Mouse (Mus musculus): ENCODE measurements around the gene Plekhj1. TPM values are rescaled to one million over a fixed set of nuclear protein-coding genes. Genes with fewer than 3 reads are reported as not detected.

The Plekhj1 gene
- polyA plus RNA-seq (2016; fragmentation: Nextera tagmentation; extraction: Ambion mirVana): 184 and 191 TPM in 2 replicates

- under 1% methylated on average over 104 of the region's 104 CpGs for WGBS
Measured at GRCm38 (mm10) chr10:80798150-80799006, at the start of gene Plekhj1, which contains the start of gene Sf3a2. TSS of gene Plekhj1 (minus strand) at chr10:80798626. TSS of gene Sf3a2 (plus strand) at chr10:80798198.

GRCm38 (mm10) chr10:80845732-80846131, 47.3 kb upstream of the Plekhj1 start:
- Histone ChIP-seq H3K4me3 (no peak overlapping the region), H3K4me1 (peaks cover 27% of the 10 kb centered on the region), H3K9me3 (replicated peaks) (no peaks in the 10 kb centered on the region), H3K27me3 (ENCODE audit: low read depth, poor library complexity, severe bottlenecking) (peaks cover 58% of the 10 kb centered on the region), H3K36me3 (peaks cover 9% of the 10 kb centered on the region), H3K27ac (replicated peaks) (no peak overlapping the region)
- WGBS: 88% methylated on average over 12 of the region's 12 CpGs
- DNase-seq (ENCODE audit: low spot score): no peak

More at GRCm38 (mm10) chr10:80798150-80799006, at the start of gene Plekhj1, which contains the start of gene Sf3a2:
- H3K27me3 ChIP-seq (ENCODE audit: low read depth, poor library complexity, severe bottlenecking): no peaks in the 10 kb centered on the region
- H3K36me3 ChIP-seq: peaks cover 69% of the 10 kb centered on the region
- H3K4me1 ChIP-seq: peaks cover 43% of the 10 kb centered on the region
- no peaks in the 10 kb centered on the region for H3K9me3 ChIP-seq (replicated peaks)
- H3K4me3 ChIP-seq: peak within 1 kb of the TSS; percentile 97
- DNase-seq (ENCODE audit: low spot score): peak; percentile 95
- H3K27ac ChIP-seq (replicated peaks): peak within 1 kb of the TSS; percentile 99

GRCm38 (mm10) chr10:80845055-80845693, 46.7 kb upstream of the Plekhj1 start:
- Histone ChIP-seq H3K4me1 (peaks cover 33% of the 10 kb centered on the region), H3K27me3 (ENCODE audit: low read depth, poor library complexity, severe bottlenecking) (peaks cover 62% of the 10 kb centered on the region), H3K27ac (replicated peaks) (no peak overlapping the region)

GRCm38 (mm10) chr10:80843931-80844547, 45.6 kb upstream of the Plekhj1 start, which contains the start of gene Lingo3:
TSS of gene Lingo3 (minus strand) at chr10:80844039.
- Histone ChIP-seq H3K36me3 (no peaks in the 10 kb centered on the region), H3K9me3 (replicated peaks) (no peaks in the 10 kb centered on the region), H3K4me3 (peak within 1 kb of the TSS; percentile 63), H3K27ac (replicated peaks) (peak within 1 kb of the TSS; percentile 69), H3K27me3 (ENCODE audit: low read depth, poor library complexity, severe bottlenecking) (peaks cover 68% of the 10 kb centered on the region), H3K4me1 (peaks cover 39% of the 10 kb centered on the region)
- 6% methylated on average over 44 of the region's 51 CpGs for WGBS
- peak; percentile 32 for DNase-seq (ENCODE audit: low spot score)

More at GRCm38 (mm10) chr10:80845055-80845693, 46.7 kb upstream of the Plekhj1 start:
- WGBS: 67% methylated on average over 8 of the region's 8 CpGs
- Histone ChIP-seq H3K4me3 (no peak overlapping the region), H3K36me3 (peaks cover 3% of the 10 kb centered on the region; the same call in 1 of the 2 replicates), H3K9me3 (replicated peaks) (no peaks in the 10 kb centered on the region)
- no peak for DNase-seq (ENCODE audit: low spot score)

- Histone ChIP-seq H3K27ac (replicated peaks) (peak overlapping the region; percentile 69), H3K36me3 (no peaks in the 10 kb centered on the region), H3K9me3 (replicated peaks) (no peaks in the 10 kb centered on the region), H3K27me3 (ENCODE audit: low read depth, poor library complexity, severe bottlenecking) (peaks cover 71% of the 10 kb centered on the region), H3K4me1 (peaks cover 38% of the 10 kb centered on the region), H3K4me3 (peak overlapping the region; percentile 63)
- no peak for DNase-seq (ENCODE audit: low spot score)
- WGBS: 9% methylated on average over 32 of the region's 32 CpGs
Measured at GRCm38 (mm10) chr10:80843087-80843930, 44.9 kb upstream of the Plekhj1 start.

- Histone ChIP-seq H3K4me3 (no peak overlapping the region), H3K27me3 (ENCODE audit: low read depth, poor library complexity, severe bottlenecking) (peaks cover 80% of the 10 kb centered on the region), H3K27ac (replicated peaks) (no peak overlapping the region), H3K4me1 (peaks cover 48% of the 10 kb centered on the region), H3K9me3 (replicated peaks) (no peaks in the 10 kb centered on the region), H3K36me3 (no peaks in the 10 kb centered on the region)
- WGBS: 85% methylated on average over 15 of the region's 15 CpGs
- no peak for DNase-seq (ENCODE audit: low spot score)
Measured at GRCm38 (mm10) chr10:80842334-80842733, 43.9 kb upstream of the Plekhj1 start.

- H3K4me1 ChIP-seq: peaks cover 54% of the 10 kb centered on the region
- no peak overlapping the region for H3K4me3 ChIP-seq
- no peak for DNase-seq (ENCODE audit: low spot score)
- H3K27me3 ChIP-seq (ENCODE audit: low read depth, poor library complexity, severe bottlenecking): peaks cover 86% of the 10 kb centered on the region
- WGBS: 90% methylated on average over 2 of the region's 2 CpGs
- no peaks in the 10 kb centered on the region for H3K9me3 ChIP-seq (replicated peaks)
- no peaks in the 10 kb centered on the region for H3K36me3 ChIP-seq
- no peak overlapping the region for H3K27ac ChIP-seq (replicated peaks)
Measured at GRCm38 (mm10) chr10:80841685-80842084, 43.3 kb upstream of the Plekhj1 start.

GRCm38 (mm10) chr10:80839848-80840247, 41.4 kb upstream of the Plekhj1 start:
- H3K4me3 ChIP-seq: no peak overlapping the region
- H3K4me1 ChIP-seq: peaks cover 64% of the 10 kb centered on the region
- no peaks in the 10 kb centered on the region for H3K36me3 ChIP-seq
- H3K27me3 ChIP-seq (ENCODE audit: low read depth, poor library complexity, severe bottlenecking): peaks cover 87% of the 10 kb centered on the region
- H3K9me3 ChIP-seq (replicated peaks): peaks cover 6% of the 10 kb centered on the region
- DNase-seq (ENCODE audit: low spot score): no peak
- no peak overlapping the region for H3K27ac ChIP-seq (replicated peaks)
- 63% methylated on average over 6 of the region's 6 CpGs for WGBS

- H3K4me1 ChIP-seq: peaks cover 62% of the 10 kb centered on the region
- peaks cover 87% of the 10 kb centered on the region for H3K27me3 ChIP-seq (ENCODE audit: low read depth, poor library complexity, severe bottlenecking)
Measured at GRCm38 (mm10) chr10:80838346-80838912, 40.0 kb upstream of the Plekhj1 start.

GRCm38 (mm10) chr10:80837827-80838226, 39.4 kb upstream of the Plekhj1 start:
- peaks cover 64% of the 10 kb centered on the region for H3K4me1 ChIP-seq
- H3K27me3 ChIP-seq (ENCODE audit: low read depth, poor library complexity, severe bottlenecking): peaks cover 87% of the 10 kb centered on the region
- DNase-seq (ENCODE audit: low spot score): no peak
- 21% methylated on average over 2 of the region's 2 CpGs for WGBS
- no peak overlapping the region for H3K4me3 ChIP-seq
- H3K36me3 ChIP-seq: peaks cover 3% of the 10 kb centered on the region; the same call in 1 of the 2 replicates
- H3K9me3 ChIP-seq (replicated peaks): peaks cover 12% of the 10 kb centered on the region
- H3K27ac ChIP-seq (replicated peaks): no peak overlapping the region

More at GRCm38 (mm10) chr10:80838346-80838912, 40.0 kb upstream of the Plekhj1 start:
- Histone ChIP-seq H3K9me3 (replicated peaks) (peaks cover 12% of the 10 kb centered on the region), H3K4me3 (no peak overlapping the region), H3K36me3 (peaks cover 3% of the 10 kb centered on the region; the same call in 1 of the 2 replicates), H3K27ac (replicated peaks) (no peak overlapping the region)
- no peak for DNase-seq (ENCODE audit: low spot score)
- 65% methylated on average over 2 of the region's 2 CpGs for WGBS

- Histone ChIP-seq H3K27ac (replicated peaks) (no peak overlapping the region), H3K27me3 (ENCODE audit: low read depth, poor library complexity, severe bottlenecking) (peaks cover 79% of the 10 kb centered on the region), H3K4me3 (no peak overlapping the region), H3K36me3 (peaks cover 3% of the 10 kb centered on the region; the same call in 1 of the 2 replicates), H3K9me3 (replicated peaks) (peaks cover 12% of the 10 kb centered on the region), H3K4me1 (peaks cover 72% of the 10 kb centered on the region)
- 56% methylated on average over 7 of the region's 7 CpGs for WGBS
- DNase-seq (ENCODE audit: low spot score): no peak
Measured at GRCm38 (mm10) chr10:80836949-80837379, 38.5 kb upstream of the Plekhj1 start.

Data from midbrain, embryonic 10.5 days (tissue).